Mouse (Mus musculus) layer of hippocampus, adult 9-11 months (tissue): ENCODE results near the gene Krt83.
"Not testable (repeated sequence)": the region's sequence is repeated elsewhere in the genome, so short reads cannot be mapped to it uniquely, and the experiment has no call there.

Source experiments
- DNase-seq: peaks from one replicate; pipeline ENCODE4 v3.0.0; 2022

Krt83 gene

DNA sequence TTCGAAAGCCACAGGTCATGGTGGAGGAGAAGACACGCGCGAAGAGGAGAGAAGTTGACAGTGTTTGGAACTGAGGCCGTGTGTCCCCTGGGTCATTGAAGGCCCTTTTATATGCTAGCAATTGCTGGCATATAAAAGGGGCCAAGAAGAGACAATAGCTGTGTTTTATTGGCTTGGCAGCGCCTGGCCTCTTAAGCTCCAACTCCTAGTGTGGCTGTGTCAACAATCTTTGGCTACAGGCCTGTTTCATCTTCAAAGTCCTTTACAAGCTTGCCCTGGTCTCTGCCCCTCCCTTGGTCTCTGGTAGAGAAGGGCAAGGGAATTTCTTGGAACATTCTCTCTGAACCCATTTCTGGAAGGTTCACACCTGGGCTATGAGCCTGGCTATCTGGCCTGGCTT lies at the start of gene Krt83:
Gene Krt83 (minus strand): TSS at position 82 of the 400 bp plus-strand sequence.
- DNase-seq = no peak

DNA sequence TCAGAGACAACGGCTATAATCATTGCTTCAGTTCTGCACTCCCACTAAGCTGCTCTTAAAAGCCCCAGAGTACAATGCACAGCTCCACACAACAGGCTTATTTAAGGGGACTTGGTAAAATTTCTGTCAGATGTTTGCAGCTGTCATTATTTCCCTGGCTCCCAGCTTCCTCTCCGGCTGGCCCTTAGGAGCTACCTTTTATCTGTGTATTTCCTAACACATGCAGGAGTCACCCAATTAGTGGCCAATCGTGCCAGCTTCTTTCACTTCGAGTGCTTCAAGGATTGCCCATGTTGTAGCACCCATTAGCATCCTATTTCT lies 47.2 kb upstream of the Krt83 start:
- no peak for DNase-seq

DNA sequence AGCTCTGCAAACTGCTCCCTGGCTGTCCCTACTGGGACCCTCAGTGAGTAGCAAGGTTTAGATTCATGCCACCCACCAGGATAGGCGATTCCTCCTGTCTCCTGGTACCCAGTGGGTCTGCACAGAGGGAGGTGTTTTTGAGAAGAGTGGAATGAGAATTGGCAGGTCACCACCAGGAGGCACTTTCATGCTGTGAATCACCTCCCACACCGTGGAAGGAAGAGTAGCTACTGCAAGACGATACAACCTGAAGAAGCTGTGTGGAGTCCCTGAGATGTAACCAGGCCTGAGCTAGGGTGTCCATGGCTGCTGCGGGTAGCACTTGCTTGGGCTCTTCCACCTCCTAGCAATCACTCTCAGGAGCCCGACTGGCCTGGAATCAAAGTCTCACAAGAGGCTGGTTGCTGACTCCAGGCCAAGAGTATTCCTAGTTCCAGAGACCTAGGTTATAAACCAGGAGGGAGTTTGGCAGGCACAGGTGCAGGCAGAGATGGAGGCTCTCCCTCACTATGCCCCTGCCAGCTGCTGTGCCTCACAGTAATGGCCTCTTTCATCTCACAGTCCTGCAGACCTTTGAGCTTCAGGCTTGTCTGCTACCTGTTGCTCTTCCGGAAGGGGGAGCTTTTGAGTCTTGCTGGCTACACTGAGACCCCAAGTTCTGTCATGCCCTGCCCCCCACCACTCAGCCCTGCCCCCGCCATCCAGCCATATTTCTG lies 46.7 kb upstream of the Krt83 start:
- no peak for DNase-seq

DNA sequence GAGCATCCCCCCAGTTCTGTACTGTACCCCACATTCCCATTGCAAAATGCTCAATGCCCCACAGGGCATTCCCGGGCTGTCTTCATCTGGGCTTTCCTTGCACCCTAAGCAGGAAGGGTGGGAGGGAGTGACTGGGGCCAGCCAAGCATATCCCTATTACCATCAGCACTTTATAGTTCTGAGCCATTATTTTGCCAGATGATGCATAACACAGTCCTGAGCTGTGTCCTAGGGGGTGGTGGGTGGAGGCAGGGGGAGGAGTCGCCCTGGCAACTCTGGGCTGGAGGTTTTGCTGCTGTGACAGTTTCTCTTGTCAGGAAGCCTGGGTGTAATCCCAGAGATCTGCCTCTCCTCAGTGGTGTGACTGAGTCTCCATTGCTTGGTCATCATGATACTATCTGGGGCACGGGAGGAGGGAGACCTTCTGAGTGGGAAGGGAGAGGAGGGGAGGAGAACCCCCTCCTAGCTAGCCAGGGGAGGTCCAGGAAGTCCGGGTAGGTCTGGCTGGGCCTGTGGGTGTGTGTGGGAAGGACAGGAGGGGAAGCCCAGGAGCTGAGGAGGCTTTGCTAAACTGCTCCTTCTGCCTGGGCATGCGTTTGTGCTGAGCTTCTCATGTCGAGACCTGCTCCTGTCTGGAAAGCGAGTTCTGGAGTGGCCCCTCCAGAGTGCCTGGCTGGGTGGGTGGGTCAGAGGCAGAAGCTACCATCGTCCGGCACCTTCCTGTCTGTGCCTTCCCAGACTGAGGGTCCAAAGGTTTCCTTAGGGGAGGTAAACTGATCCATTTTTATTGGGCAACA lies 44.9 kb upstream of the Krt83 start:
- DNase-seq = no peak

DNA sequence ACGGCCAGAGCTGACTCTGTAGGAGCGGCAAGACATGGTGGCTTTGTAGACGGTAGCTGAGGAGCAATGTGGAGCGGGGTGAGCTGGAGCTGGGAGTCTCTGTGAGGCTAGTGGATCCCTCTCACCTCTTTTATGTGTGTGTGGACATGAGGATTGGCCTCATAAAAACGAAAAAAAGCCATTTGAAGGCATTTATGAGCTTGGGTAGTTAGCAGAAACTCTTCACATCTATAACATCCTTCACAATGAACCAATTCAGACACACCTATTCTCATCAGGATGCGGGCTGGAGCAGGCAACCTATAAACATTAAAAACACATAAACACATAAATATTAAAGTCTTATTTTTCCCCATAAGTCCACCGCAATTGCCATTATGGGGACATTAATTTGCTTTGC lies 41.4 kb upstream of the Krt83 start, which contains the start of gene Krt84:
Gene Krt84 (minus strand): TSS at position 101 of the 400 bp plus-strand sequence.
- no peak for DNase-seq

DNA sequence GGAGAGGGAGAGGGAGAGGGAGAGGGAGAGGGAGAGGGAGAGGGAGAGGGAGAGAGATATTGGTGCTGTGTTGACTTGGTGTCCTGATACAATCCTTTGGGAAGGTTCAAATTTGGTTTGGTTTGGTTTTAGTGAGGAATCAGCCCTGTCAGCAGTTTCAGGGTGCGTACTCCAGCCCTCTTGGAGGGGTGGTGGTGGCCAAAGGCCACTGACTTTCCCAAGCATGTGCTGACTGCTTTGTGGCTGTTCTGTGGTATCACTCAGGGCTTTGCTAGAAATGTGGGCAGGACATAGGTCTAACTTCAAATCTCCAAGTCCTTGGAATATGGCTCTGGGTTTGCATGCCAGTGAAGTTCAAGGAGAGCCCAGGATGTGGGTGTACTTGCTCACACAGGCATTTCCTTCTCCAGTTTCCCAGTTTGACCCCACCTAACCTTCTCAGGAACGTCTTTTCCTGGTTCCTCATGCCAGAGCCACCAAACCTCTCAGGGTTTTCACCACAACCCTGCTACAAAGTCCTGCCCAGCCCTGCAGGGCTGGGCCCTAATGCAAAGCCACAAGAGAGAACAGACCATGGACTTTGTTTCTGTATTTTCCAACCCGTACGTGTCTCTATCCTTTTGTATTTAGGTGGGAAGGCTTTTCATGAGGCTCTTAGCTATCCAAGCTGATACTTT lies 31.4 kb upstream of the Krt83 start:
- DNase-seq = no peak

DNA sequence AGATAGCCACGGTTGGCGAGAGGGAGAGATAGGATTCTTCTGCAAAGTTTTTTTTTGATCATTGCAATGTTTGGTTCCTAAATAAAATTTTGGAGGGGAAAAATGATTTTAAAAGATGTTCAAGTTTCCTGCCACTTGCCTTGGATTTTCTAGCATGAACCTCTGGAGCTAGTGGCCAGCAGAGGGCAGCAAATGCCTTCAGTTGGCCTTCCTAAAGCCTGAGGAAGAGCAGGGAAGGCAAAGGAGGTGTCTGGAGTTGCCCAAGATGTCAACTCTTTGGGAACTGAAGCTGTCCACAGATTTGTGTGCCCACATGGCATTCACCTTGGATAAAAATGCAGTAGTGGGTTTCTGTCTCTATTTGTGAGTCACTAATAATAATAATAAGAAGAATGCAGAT lies 28.5 kb upstream of the Krt83 start:
- peak; percentile 58 for DNase-seq

DNA sequence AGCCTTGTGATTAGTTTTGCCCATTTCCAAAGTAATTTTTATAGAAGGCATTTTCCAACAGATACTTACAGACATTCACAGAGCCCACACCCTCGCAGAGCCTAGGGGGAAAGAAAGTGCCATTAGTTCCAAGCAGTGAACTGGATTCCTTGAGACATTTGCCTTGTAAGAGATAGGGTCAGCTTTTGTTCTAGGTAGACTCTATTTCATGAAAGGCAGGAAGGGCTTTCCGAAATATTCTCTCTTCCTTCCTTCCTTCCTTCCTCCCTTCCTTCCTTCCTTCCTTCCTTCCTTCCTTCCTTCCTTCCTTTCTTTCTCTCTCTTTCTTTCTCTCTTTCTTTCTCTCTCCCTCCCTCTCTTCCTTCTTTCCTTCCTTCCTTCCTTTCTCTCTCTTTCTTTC lies 25.8 kb upstream of the Krt83 start, which contains the start of gene Gm49425:
Gene Gm49425 (minus strand): TSS at position 101 of the 400 bp plus-strand sequence.
- DNase-seq = not testable (repeated sequence)

DNA sequence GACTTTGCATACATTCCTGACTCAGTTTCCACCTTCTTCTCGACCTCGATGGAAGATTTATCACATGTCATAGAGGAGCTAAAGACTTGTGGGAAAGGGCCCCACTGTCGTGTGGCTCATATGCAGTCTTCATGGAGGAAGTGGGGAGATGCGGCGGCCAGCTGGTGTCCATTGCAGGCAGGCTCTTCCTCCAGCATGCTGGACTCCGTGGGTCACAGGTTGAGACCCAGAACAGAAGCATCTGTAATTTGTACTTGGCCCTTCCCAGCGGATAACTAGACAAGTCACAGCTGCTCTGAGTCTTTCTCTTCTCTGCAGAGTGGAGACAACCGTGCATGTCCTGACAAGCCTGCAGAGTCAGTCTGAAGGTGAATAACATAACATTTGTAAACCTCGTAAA lies 16.9 kb upstream of the Krt83 start:
- no peak for DNase-seq

DNA sequence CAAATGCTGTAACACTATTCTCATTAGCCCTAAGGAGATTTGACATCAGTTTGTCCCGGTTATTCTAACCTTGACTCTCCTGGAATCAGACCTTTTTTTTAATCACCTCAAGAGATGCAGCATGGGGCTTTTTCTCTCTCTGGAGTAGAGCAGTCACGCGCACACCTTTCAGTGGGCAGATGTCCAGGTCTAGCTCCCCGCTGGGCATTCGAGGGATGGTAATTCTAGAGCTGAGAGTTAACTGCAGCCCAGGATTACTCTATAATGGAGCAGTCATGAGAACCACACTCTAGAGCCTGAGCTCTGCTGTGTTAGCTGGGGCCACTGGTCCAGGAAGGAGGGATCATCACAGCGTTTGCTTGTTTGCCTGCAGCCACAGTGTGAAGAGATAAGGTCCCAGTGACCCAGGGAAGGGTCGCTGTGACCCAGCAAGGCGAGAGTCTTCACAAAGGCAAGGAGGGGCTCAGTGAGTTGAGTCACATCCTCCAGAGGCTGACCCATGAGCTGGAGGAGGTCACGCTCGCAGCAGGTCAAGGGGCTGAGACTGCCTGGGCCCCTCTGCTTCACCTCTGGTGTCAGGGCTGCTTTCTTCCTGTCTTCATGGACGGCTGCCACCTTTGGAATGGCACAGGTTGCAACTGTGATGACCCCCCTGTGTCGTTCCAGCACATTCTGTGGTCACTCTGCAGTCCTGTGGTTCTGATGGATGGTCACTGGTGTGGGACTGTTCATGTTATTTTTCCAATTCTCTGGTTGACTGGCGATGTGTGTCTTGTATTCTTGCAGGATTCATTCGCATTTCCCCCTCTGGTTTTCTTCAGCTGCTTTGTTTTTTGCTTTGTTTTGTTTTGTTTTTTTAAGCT lies 15.8 kb upstream of the Krt83 start:
- no peak for DNase-seq

DNA sequence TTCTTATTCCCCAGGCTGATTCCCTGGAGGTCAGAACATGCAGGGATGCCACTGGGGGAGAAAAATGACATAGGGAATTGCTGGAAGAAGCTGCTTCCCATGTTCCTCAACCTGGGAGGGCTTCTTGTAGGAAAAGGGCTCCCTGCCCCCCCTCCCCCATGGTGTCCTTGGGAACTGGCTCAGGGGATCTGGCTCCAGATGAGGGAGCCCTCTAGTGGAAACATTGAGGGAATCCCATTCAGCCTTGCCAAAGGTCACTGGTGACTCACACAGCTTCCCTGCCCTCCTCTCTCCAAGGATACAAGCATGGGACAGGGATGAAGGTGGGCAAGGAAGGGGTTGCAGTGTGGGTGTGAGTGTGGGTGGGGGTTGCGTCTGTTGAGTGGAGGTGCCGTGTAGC lies 5.9 kb upstream of the Krt83 start:
- no peak for DNase-seq

DNA sequence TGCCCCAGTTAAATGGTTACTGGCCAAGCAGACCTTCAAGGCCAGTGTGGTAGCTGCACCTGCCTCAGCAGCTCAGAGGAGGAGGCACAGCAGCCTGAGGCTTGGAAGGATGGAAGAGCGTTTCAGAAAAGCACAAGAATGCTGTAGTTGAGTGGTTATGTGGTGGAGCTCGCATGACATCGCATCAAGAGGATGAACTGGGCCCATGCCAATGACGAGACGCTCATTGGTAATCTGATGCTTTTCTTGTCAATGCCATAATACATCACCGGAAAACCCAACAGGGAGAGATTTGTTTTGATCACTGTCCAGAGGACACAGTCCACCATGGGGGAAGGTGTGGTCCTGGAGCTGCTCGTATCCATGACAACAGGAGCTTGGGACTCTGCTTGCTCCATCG lies 4.0 kb upstream of the Krt83 start:
- DNase-seq = no peak

DNA sequence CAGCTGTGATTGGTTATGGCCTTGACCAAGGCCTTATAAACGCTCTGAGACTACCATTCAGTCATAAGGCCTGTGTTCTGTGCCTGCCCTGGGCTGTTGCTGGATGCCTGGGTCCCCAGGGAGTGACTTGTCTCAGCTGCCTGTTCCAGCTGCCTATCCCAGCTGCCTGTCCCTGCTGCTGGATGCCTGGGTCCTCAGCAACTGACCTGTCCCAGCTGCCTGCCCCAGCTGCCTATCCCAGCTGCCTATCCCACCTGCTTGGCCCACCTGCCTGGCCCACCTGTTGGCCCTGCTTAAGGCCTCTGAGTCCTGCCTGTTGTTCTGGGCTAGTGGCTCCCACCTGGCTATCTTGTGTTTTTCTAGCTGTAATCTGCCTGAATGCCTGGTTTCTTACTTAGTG lies 2.9 kb upstream of the Krt83 start:
- DNase-seq = no peak

DNA sequence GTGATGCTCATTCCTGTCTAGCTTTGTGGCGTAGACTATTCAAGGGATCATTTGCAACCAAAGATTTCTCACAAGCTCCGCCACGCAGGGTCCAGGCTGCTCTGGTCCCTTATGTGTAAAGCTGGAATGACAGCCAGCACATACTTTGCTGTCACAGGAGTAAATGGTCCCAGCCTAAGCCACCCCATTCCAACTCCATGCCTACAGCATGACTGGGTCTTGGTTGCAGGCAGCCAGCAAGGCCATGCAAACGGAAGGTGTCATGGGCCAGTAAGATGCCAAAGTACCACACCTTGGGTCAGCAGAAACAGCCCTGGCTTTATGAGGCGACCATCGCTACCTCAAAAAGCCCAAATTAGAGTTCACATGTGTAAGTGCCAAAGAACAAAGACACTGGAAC lies 2.4 kb upstream of the Krt83 start:
- no peak for DNase-seq

DNA sequence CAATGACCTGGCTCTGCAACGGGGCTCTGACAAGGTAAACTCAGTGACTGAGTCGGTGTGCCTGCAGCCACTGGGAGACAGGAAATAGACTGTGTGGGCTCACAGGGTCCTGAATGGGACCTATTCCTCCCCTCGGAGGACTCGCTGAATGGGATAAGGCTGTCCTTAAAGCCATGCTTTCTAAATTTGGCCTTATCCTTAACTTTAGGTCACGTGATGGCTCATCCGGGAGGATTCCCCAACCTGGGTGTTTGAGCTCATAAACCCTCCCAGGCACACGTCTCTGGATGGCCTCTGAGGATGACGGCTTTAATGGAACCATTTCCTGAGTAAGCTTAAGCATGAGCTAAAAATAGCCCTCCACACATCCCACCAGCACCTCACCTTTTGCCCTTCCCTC lies 1.4 kb upstream of the Krt83 start:
- no peak for DNase-seq

DNA sequence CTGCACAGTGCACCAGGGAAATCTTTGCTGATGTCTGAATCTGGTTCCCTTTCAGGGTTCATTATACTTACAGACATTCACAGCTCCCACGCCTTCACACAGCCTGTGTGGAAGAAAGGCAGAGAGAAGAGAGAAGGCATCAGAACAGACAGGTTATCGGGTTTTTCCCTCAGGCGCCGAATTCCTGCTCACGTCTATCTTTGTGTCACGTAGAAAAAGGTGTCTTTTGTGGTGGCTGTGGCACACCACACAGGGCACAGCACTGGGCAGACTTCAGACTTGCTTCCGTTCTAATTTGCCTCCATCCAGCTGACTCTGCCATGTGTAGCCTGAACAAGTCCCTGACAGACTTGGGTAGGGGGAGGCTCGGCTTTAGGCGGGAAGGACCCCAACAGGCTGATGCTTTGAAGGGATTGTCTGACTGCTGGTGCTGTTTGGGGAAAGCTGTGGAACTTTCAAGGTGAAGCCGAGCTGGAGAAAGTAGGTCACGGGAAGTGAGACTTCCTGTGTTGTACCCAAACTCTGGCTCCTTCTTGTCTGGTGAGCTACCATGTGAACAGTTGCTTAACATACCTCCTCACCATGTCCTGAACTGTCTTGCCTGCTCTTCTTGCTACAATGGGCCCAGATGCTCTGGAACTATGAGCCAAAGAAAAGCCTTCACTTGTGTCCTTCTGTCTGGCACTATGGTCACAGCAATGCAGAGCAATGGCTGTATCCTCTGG lies 5.2 kb downstream of the Krt83 start:
- peak; percentile 19 for DNase-seq

DNA sequence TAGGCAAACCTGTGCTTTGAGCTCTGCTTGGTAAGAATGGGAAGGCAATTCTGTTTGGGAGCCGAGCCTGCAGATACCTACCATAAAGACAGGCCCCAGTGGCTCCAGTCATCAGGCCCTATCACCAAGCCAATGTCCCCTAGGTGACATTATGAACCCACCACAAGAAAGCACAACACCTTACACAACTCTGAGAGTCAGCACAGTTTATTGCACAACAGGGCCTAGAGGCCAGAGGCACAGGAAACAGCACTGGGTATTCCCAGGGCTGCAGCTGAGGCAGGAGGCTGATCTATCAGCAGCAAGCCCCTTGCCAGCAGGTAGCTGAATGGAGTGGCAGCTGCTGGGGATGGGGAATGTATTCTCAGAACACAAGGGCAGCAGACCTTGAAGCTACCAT lies 6.4 kb downstream of the Krt83 start:
- DNase-seq = no peak

DNA sequence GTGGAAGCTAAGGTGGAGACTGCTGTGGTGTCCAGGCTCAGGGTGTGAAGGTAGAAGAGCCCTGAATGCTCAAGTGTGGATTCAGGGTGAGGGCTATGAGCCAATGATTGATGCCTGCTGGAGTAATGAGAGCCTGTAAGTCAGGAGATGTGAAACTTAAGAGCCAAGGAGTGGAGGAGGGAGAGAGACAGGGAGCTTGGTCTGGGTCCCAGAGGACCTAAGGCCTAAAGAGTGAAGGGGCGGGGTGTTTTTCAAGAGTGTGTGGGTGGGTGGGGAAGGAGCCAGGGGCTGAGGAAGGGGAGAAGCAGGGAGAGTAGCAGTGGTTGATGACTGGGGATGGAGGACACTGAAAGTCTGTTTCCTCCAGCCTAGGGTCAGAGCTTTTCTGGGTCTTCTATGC lies 7.7 kb downstream of the Krt83 start:
- DNase-seq = no peak

DNA sequence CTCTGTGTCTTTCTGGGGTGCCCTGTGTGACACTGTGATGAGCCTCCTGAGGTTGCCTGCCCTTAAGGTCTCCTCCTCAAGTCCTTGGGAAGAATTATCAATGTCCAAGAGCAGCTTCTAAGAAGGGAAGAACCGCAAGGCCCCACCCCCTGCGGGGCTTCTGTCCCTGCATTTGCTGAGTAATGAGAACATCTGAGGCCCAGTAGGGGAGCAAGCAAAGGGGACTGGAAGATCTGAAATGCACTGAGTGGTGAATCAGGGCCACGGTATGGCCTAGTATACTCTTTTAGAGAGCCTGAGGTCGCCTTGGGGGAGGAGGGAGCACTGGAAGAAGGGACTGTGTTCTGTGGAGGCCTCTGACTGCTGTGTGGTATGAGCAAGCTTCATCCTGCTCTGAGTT lies 9.3 kb downstream of the Krt83 start:
- DNase-seq = no peak

DNA sequence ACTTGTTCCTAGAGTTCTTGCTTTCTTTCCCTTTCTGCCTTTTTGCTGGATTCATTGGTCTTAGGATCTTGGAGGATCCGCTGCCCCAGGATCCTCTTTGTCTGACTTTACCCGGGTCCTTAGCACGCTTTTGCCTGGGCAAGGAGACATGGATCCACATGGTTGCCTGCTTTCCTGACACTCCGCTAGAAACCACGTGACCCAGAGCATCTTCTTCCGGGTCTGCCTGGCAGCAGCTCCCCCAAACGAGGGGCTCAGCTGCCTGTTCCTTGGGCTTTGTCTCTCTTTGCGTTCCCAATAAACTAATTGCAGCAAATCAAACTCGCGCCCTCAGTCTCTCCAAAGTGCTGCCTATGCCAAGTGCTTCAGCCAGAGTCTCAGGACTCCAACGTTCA lies 11.6 kb downstream of the Krt83 start:
- DNase-seq = no peak

DNA sequence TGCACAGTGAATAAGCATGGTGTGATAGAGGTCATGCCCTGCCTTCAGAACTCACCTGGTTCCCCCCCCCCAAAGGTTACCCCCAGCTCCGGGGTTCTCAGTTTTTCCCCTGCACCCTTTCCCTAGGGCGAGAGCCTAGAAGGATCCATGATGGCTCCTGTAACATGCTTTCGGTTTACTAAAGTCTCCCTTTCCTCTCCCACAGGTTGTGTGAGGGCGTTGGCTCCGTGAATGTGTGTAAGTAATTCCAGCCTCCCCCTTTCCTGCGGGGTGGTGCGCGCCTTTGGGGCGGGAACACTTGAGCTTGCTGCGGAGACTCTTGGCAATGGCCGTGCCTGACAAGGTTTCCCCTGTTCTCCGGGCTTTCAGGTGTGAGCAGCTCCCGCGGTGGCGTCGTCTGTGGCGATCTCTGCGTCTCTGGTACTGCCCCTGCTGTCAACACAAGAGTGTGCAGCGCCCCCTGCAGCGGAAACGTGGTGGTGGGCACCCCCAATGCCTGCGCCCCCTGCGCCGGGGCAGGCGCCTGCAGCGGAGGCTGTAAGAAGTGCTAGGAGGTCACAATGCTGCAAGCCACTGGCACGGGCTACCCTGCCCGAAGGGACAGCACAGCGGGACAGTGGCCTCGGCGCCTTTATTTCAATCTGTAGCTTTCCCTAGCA lies 12.2 kb downstream of the Krt83 start:
- DNase-seq = peak; percentile 28
